Mouse (Mus musculus) adrenal gland, postnatal 25 days (tissue): ENCODE measurements at regions not wholly inside any gene's neighbourhood (a gene's known extent, or its start where the extent isn't known, plus 50 kb on each side); places are given as distances from the start of the nearest gene placed in this dataset.

Source experiments
- DNase-seq: peaks from one replicate; pipeline ENCODE4 v3.0.0; 2021; ENCODE audit warnings: mixed read lengths

- DNase-seq = no peak
Measured at GRCm38 (mm10) chr13:115673729-115674128, 572.0 kb upstream of the Itga1 start.

GRCm38 (mm10) chr13:115671685-115672084 lies 569.9 kb upstream of the Itga1 start:
- DNase-seq = no peak

DNA sequence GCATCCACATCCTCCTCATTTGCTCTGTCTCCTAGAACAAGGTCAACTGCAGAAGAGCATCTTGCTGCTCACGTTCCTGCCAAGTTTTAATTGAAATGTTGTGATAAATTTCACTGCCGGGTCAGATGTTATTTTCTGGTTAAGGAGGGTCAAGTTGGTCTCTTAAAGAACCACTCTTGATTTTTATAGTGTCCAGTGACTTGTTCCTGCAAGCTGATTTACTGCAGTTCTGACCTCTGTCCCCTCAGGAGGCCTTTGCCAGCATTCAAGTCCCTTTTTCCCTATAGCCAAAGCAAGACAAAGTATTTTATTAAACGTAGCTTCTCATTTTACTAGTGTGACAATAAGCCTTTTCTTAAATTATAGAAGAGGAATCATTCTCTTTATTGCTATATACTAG lies 567.8 kb upstream of the Itga1 start:
- no peak for DNase-seq

GRCm38 (mm10) chr13:115655134-115655533 lies 553.4 kb upstream of the Itga1 start:
- no peak for DNase-seq

DNA sequence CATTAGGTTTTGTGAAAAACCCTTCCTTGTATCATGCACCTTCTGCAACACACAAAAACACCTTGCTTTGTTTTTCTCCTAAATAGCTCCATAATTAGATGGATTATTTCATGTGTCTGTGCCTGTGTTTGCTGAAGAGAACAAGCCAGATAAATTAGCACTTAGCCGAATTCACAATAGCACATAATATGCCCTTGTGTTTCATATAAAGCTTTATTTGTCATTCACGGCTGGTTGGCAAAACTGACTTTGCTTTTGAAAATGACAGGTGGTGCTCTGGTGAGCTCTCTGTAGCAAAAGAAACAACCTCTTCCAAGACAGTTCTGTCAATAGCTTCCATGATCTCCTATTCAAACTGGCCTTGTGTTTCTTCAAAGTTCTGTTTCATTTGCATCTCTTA lies 551.2 kb upstream of the Itga1 start:
- no peak for DNase-seq

DNA sequence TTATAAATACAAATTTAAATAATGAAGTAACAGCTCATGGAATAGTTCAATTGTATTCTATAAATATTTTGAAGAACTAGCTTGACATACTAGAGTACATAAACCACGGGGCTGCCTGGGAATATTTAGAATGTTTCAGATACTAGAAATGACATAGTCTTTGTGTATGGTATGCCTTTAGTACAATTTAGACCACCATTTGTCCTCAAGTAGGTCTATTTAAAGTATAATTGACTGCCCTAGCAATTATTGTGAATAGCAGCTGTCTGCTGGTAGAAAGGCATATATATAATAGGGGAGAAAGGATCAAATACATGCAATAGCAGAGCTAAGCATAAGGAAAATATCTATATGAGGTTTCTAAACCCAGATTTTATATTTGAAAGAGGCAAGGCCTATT lies 550.6 kb upstream of the Itga1 start:
- no peak for DNase-seq

DNA sequence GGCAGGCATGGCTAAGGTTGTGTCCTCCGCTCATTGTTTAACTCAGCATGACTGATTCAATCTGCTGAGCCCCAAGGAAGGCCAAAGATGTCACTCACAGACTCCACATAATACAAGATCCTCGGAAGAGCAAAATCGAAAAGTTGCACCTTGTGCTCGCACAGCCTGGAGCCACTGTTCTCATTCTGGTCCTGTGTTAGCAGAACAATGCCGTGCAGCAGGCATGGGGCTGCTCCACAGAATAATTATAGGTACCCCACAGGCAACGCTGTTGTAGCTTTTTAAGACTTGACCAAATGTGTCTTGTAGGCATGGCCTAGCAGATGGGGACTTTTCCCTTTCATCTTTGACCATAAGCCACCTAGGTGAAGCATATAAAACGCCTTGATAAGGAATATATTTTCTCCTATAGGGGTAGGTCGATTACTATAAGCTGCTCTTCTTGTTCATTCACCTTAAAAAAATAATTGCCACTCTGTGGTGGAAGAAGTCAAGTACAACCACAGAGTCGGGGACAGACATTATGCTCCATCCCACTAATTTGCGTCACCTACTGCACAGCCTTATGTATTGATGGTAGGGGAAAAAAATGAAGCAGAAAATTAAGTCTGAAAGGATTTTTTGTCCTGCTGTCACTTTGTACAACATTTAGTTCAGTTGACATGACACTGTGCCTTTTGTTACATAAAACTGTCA lies 529.8 kb upstream of the Itga1 start:
- no peak for DNase-seq

- DNase-seq = no peak
Measured at GRCm38 (mm10) chr13:115630603-115631002, 528.8 kb upstream of the Itga1 start.

GRCm38 (mm10) chr13:115613174-115613573 lies 511.4 kb upstream of the Itga1 start:
- no peak for DNase-seq

- no peak for DNase-seq
Measured at GRCm38 (mm10) chr13:115606441-115606840, 504.7 kb upstream of the Itga1 start.

DNA sequence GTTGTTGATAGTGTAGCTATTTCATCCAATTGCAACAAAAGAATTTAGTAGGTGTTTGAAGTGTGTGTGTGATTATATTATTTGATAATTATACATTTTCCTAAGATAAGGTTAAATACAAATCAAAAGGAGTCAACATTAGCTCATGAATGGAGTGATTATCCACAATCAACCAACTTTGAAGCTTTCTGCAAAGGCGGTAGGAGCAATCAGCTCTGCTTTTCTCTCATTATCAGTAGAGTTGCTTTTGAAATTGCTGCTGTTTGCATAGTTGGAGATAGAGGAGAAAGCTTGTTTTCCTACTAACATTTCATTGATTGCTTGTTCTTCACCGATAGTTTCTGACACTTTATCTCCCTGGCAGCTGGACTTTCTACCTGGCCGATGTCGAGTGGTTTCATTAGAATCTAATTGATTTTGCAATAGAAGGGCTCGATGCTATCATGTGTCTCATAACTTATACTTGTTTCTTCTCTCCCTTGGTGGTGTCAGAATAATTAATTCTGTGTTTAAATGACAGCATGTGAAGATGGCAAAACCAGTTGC lies 493.4 kb upstream of the Itga1 start:
- no peak for DNase-seq

- DNase-seq = no peak
Measured at GRCm38 (mm10) chr13:115575967-115576366, 474.2 kb upstream of the Itga1 start.

DNA sequence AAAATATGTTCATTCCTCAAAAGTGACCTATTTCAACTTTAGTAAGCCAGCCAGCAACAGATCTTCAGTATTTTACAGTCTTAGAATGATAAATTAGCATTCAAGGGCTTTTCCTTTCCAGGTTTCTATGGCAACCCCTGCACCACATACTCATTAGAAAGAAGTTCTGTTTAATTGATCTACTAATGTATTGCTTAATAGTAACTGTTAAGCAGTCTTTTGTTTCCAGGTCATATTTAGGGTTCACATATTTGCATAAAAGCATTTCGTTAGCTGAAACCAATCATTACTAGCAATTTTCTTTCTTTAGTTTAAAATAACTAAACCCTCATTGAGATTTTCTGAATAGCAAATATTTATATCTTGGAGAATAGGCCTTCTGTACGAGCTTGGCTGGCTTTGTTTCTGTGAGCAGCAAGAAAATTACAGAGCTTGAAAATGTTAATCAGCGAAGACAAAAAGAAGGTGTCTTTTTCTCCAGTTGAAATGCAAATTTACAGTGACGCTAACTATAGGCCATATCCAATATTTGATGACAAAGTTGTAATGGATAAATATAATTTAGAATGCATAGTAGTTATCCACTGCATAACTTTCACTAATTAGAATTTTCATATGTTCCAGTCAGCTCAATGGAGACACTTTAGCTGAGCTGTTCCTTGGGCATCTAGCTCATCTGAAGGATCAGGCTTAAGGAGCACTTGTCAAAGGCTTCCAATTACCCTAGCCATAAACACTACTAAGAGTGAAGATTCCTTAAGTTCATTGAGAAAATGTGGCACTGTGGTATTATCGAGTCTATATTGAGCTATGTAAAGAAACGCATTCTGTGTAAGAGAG lies 473.5 kb upstream of the Itga1 start:
- DNase-seq = no peak

DNA sequence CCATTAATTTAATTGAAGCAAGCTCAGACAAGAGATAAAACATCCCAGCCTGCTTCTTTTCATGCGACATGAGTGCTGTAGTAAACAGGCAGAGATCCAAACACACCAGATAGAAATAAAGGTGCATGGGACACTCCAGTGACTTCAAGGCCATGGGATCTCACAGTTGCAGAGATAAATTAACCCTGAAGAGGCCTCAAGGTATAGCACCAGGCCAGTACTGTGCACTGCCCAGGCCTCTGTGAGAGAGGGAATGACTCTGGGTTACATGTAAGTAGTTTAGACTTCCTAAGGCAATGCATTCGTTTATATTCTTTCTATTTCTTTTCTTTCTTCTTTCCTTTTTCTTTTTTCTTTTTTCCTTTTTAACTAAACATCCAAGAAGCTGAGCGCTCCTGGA lies 439.4 kb upstream of the Itga1 start:
- no peak for DNase-seq

DNA sequence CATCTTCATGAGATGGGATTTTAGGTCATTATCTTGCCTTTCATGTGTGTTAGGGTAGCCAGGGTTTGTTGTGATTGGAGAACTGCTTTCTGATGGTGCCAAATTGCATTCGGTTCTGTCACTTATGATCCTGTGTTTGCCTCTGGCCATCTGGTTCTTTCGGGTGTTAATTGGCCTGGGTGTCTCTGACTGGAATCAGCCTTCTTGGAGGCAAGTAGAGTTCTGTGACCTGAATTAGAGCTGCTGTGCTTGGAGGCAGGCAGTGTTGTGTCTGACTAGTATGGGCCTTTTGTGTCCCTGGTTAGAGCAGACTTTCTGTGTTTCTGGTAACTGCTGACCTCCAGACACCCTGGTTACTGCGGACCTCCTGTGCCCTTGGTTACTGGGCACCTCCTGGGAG lies 434.1 kb upstream of the Itga1 start:
- no peak for DNase-seq

GRCm38 (mm10) chr13:115513914-115514313 lies 412.1 kb upstream of the Itga1 start:
- no peak for DNase-seq

DNA sequence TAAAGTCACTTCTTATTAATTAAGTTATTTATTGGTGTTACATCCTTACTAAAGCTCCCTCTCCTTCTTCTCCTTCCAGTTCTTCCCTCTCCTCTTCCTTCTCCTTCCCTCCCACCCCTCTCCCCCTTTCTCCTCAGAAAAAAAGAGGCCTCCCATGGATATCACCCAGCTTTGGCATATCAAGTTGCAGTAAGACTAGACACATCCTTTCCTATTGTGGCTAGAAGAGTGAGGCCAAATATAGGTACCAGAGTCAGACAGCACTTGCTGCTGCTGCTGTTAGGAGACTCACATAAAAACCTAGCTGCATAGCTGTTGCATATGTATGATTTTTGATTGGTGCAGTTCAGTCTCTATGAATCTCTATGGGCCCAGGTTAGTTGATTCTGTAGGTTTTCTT lies 410.4 kb upstream of the Itga1 start:
- no peak for DNase-seq

- DNase-seq = no peak
Measured at GRCm38 (mm10) chr13:115508646-115509045, 406.9 kb upstream of the Itga1 start.

GRCm38 (mm10) chr13:115494399-115494798 lies 392.6 kb upstream of the Itga1 start:
- DNase-seq = no peak

DNA sequence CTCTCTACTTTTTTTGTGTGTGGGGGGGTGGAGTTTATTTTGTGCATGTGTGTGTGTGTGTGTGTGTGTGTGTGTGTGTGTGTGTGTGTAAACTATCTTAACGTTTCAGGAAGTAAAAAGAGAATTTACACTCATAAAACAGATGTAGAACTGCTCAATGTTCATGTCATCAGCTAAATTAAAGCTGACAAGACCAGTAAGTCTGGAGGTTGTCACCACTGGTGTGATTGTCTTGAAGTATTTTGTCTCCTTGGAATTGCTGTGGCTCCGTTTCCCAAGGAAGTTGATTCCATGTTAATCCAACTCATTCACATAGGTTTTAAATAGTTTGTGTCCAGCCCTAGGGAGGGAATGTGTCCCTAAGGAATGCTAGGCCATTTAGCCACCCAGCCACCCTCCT lies 374.1 kb upstream of the Itga1 start:
- no peak for DNase-seq

DNA sequence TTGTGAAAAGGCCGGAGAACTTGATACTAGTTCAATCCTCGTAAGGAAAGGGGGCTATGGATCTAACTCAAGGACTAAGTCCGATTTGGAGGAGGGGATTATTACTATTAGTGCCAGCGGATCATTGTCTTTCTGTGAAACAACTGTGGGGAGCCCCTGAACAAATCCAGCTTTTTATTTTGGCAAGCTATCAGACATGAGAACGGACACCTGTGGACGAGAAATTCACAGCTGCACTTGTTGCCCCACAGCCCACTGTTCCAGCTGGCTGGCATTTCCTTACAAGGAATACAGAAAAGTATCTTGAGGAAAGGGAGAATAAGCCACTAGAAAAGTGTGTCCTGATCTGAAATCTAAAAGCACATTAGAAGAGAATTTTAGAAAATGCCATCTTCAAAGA lies 363.9 kb upstream of the Itga1 start:
- DNase-seq = no peak

- no peak for DNase-seq
Measured at GRCm38 (mm10) chr13:115451244-115451643, 349.5 kb upstream of the Itga1 start.
